Mouse (Mus musculus) embryonic fibroblast, embryonic 13.5 days (primary cell): ENCODE measurements around the gene Leo1.

Source experiments
- CTCF ChIP-seq: IDR thresholded peaks from 2 replicates; pipeline ENCODE4 v1.5.1; 2011; ENCODE audit warnings: mild to moderate bottlenecking, control low read depth, low read length, moderate library complexity, borderline replicate concordance; ENCODE audit not compliant: insufficient read depth
- POLR2A ChIP-seq: IDR thresholded peaks from 2 replicates; pipeline ENCODE4 v1.6.1; 2011; ENCODE audit warnings: low read depth, mild to moderate bottlenecking, control low read depth, low read length, moderate library complexity

GRCm38 (mm10) chr9:75429040-75429439 is 12.3 kb upstream of the Leo1 start:
- TF ChIP-seq CTCF: no peak
- no peak for TF ChIP-seq POLR2A
